Comparison of ENCODE assay signal across 7 mouse cellular contexts in the genomic region with DNA sequence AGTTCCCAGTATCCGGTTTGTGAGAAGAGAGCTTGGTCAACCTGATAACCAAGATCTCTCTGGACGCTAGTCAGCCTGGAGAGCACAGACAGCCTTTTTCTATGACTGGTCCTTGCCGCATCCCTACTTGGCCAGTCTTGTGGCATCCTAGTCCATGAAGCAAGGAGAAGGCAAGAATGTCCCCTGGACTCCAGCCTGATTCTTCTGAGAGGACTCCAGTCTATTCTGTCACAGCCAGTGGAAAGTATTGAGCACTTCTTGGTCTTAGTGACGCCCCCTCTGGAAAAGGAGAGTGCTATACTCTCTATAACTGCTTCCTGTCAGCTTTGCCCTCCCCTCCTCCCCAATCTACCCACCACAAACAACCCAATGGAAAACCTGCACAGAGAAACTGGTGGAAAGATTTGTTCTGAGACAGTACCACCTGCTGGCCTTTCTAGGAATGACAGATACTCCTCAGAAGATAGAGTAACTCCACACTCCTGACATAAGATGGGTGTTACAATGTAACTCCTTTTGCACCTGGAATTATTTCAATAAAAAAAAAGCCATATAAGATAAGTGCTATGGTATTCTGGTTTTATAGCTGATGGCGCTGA. TPM values are rescaled to one million over a fixed set of nuclear protein-coding genes. Genes with fewer than 3 reads are reported as not detected.
DNase-seq lines count a peak whose midpoint lies in the region; ATAC-seq and TF ChIP-seq lines count a peak whose summit lies in the region.

No protein-coding gene starts in this region.

- no peaks in the 10 kb centered on the region for H3K36me3 ChIP-seq in ES-E14 (ENCODE audit: control insufficient read depth, insufficient read depth, low read length, poor library complexity, severe bottlenecking)

- in situ Hi-C loops in ES-E14 (cut with MboI; ENCODE audit: low sequenced_read_pairs in 2 of 2, unreplicated experiment in 2 of 2) = loop anchor here in 1 of 2 experiments (10.0 kb wide), 1 partner anchor 271 kb away; a partner anchor contains a TSS

- 0 out of 2 replicates have a peak, but pooled peaks have one; percentile 35 for ATAC-seq in granulocyte monocyte progenitor cell, adult 5-6 weeks (replicated peaks; ENCODE audit: poor library complexity, severe bottlenecking)
- 0 out of 2 replicates have a peak, but pooled peaks have one; percentile 41 for ATAC-seq in megakaryocyte-erythroid progenitor cell, adult 5-6 weeks (replicated peaks; ENCODE audit: low FRiP score, low TSS enrichment, poor library complexity, severe bottlenecking)
- ATAC-seq in monocyte, adult 5-6 weeks (replicated peaks; ENCODE audit: insufficient number of reproducible peaks, low FRiP score, low TSS enrichment, poor library complexity, severe bottlenecking) = no peak

- no peak overlapping the region for H3K9ac ChIP-seq in ES-E14 (ENCODE audit: insufficient read depth, low read depth, low read length, poor library complexity, severe bottlenecking)

- no peaks in the 10 kb centered on the region for H3K9me3 ChIP-seq in ES-E14 (ENCODE audit: control insufficient read depth, insufficient read depth, low read depth, low read length)

- H3K4me1 ChIP-seq in ES-E14 (ENCODE audit: control insufficient read depth in 2 of 2, insufficient read depth in 2 of 2, low read length in 2 of 2, poor library complexity in 1 of 2) = no peaks in the 10 kb centered on the region

- H3K4me3 ChIP-seq in ES-E14 (ENCODE audit: insufficient read depth in 1 of 2, low read depth in 1 of 2, low read length in 2 of 2, poor library complexity in 1 of 2, severe bottlenecking in 1 of 2) = no peak overlapping the region

- no peak overlapping the region for H3K27ac ChIP-seq in ES-E14 (ENCODE audit: insufficient read depth, low read depth, low read length, poor library complexity, severe bottlenecking)

- DNase-seq in layer of hippocampus, adult 9-11 months = peak; percentile 68
- no peak for DNase-seq in layer of hippocampus, adult 9-10 months (ENCODE audit: low spot score)
- DNase-seq in ES-E14 (ENCODE audit: low read depth, low spot score) = peak; percentile 56
- DNase-seq in brain, adult 2 months (ENCODE audit: low read depth, low spot score) = peak; percentile 86

TF ChIP-seq in ES-E14, 5 proteins besides CTCF, POLR2A, EP300 and RAD21:
- TF ChIP-seq CHD2 (IDR thresholded peaks at IDR 0.05; ENCODE audit: low read depth, low read length) (no peak), ZNF384 (IDR thresholded peaks at IDR 0.05; ENCODE audit: low read depth, low read length) (no peak), MAFK (IDR thresholded peaks at IDR 0.05; ENCODE audit: insufficient read depth, low read depth, low read length) (no peak), HCFC1 (IDR thresholded peaks at IDR 0.05; ENCODE audit: borderline replicate concordance, insufficient read depth, low read length) (no peak), ZC3H11A (IDR thresholded peaks at IDR 0.05; ENCODE audit: borderline replicate concordance, low read depth, low read length) (peak; percentile 64)

RNA-seq across cellular contexts. Expression of a gene that starts 18.5 kb away (rescaled TPM):
- total RNA-seq in ES-E14 (2012; rRNA removed) = 4.8 and 6.2 TPM in 2 replicates
- 2.0 TPM in 1 of 2 replicates, not detected in the other for total RNA-seq in granulocyte monocyte progenitor cell, adult 5-6 weeks (2014; fragmentation: Nextera tagmentation)
- not detected in 2 replicates for total RNA-seq in granulocyte monocyte progenitor cell, adult 5-6 weeks (2017)
- total RNA-seq in megakaryocyte-erythroid progenitor cell, adult 5-6 weeks (2014; fragmentation: Nextera tagmentation) = 1.2 TPM in 1 of 2 replicates, not detected in the other
- total RNA-seq in megakaryocyte-erythroid progenitor cell, adult 5-6 weeks (2017) = not detected in 2 replicates
- total RNA-seq in monocyte, adult 5-6 weeks (2017) = 0.49 TPM in 1 of 3 replicates, not detected in the others
